Mouse (Mus musculus) embryonic facial prominence, embryonic 13.5 days (tissue): ENCODE results near the gene Ctns. TPM values are rescaled to one million over a fixed set of nuclear protein-coding genes. Genes with fewer than 3 reads are reported as not detected.

ENCODE experiments used
- ATAC-seq: fragments of 200-750 bp; cut with Nextera tagmentation; 2 replicates; pipeline ENCODE4 v1.8.0; 2017; ENCODE audit warnings: low read depth; ENCODE audit not compliant: insufficient number of reproducible peaks, insufficient read depth, low FRiP score, low TSS enrichment
- H3K27ac ChIP-seq: fragments of 300-500 bp; sonication (generic); 2 replicates; pipeline ENCODE4 v1.5.1; 2015; ENCODE audit warnings: moderate library complexity, mild to moderate bottlenecking, inconsistent platforms
- H3K27me3 ChIP-seq: fragments of 300-500 bp; sonication (generic); 2 replicates; pipeline ENCODE4 v1.6.1; 2015; ENCODE audit warnings: mild to moderate bottlenecking, inconsistent platforms
- H3K36me3 ChIP-seq: fragments of 300-500 bp; sonication (generic); 2 replicates; pipeline ENCODE4 v1.6.1; 2015; ENCODE audit warnings: mild to moderate bottlenecking, inconsistent platforms
- H3K4me1 ChIP-seq: fragments of 300-500 bp; sonication (generic); 2 replicates; pipeline ENCODE4 v1.6.1; 2015; ENCODE audit warnings: inconsistent platforms
- H3K4me2 ChIP-seq: fragments of 300-500 bp; sonication (generic); 2 replicates; pipeline ENCODE4 v1.6.1; 2015; ENCODE audit warnings: moderate library complexity, mild to moderate bottlenecking, inconsistent platforms
- H3K4me3 ChIP-seq: fragments of 300-500 bp; sonication (generic); 2 replicates; pipeline ENCODE4 v1.5.1; 2015; ENCODE audit warnings: mild to moderate bottlenecking, inconsistent platforms
- H3K9ac ChIP-seq: fragments of 300-500 bp; sonication (generic); 2 replicates; pipeline ENCODE4 v1.6.1; 2015; ENCODE audit warnings: mild to moderate bottlenecking, inconsistent platforms
- H3K9me3 ChIP-seq: fragments of 300-500 bp; sonication (generic); 2 replicates; pipeline ENCODE4 v1.6.1; 2016; ENCODE audit warnings: inconsistent platforms
- WGBS: fragments of 180-500 bp; shearing (Covaris S2); methylation state at CpG from one replicate; pipeline ENCODE4 v1.1.7; 2015; ENCODE audit warnings: mixed read lengths; 5-methylcytosine and 5-hydroxymethylcytosine counted together
- polyA plus RNA-seq: library from polyadenylated mRNA; unstranded; fragments of >200 nt; fragmentation: Nextera tagmentation; extraction: Ambion mirVana; gene quantifications from 2 replicates; pipeline ENCODE4 v1.2.1, GENCODE M21; 2015

Gene Ctns
- 23.5 and 23.6 TPM in 2 replicates for polyA plus RNA-seq

GRCm38 (mm10) chr11:73198603-73199229 is at the start of gene Ctns:
Gene Ctns, minus strand, starts transcription at chr11:73199042.
- no peaks in the 10 kb centered on the region for H3K9me3 ChIP-seq

GRCm38 (mm10) chr11:73242777-73243176 is 43.9 kb upstream of the Ctns start:
- no peak for ATAC-seq
- H3K9me3 ChIP-seq = no peaks in the 10 kb centered on the region

More at GRCm38 (mm10) chr11:73198603-73199229, at the start of gene Ctns:
- ATAC-seq = peak; percentile 93
- Histone ChIP-seq H3K4me2 (peak within 1 kb of the TSS; percentile 95), H3K27ac (no peak within 1 kb of the TSS), H3K27me3 (no peaks in the 10 kb centered on the region), H3K4me3 (peak within 1 kb of the TSS; percentile 73), H3K4me1 (peaks cover 20% of the 10 kb centered on the region), H3K9ac (peak within 1 kb of the TSS; percentile 82), H3K36me3 (peaks cover 12% of the 10 kb centered on the region)
- under 1% methylated on average over 22 of the region's 22 CpGs for WGBS

GRCm38 (mm10) chr11:73242199-73242598 is 43.4 kb upstream of the Ctns start:
- 89% methylated on average over 6 of the region's 6 CpGs for WGBS
- H3K27me3 ChIP-seq = no peaks in the 10 kb centered on the region
- no peak overlapping the region for H3K4me3 ChIP-seq
- ATAC-seq = no peak
- H3K9ac ChIP-seq = no peak overlapping the region
- no peaks in the 10 kb centered on the region for H3K36me3 ChIP-seq
- no peaks in the 10 kb centered on the region for H3K9me3 ChIP-seq
- H3K4me2 ChIP-seq = no peak overlapping the region
- H3K27ac ChIP-seq = no peak overlapping the region
- H3K4me1 ChIP-seq = no peaks in the 10 kb centered on the region

More at GRCm38 (mm10) chr11:73242777-73243176, 43.9 kb upstream of the Ctns start:
- 89% methylated on average over 4 of the region's 4 CpGs for WGBS
- no peak overlapping the region for H3K9ac ChIP-seq
- no peaks in the 10 kb centered on the region for H3K27me3 ChIP-seq
- H3K36me3 ChIP-seq = no peaks in the 10 kb centered on the region
- no peak overlapping the region for H3K27ac ChIP-seq
- H3K4me1 ChIP-seq = no peaks in the 10 kb centered on the region
- no peak overlapping the region for H3K4me3 ChIP-seq
- H3K4me2 ChIP-seq = no peak overlapping the region

- WGBS = 54% methylated on average over 3 of the region's 3 CpGs
- Histone ChIP-seq H3K27ac (no peak overlapping the region; the same call in 1 of the 2 replicates), H3K9me3 (no peaks in the 10 kb centered on the region), H3K4me1 (peaks cover 12% of the 10 kb centered on the region), H3K36me3 (no peaks in the 10 kb centered on the region), H3K4me3 (no peak overlapping the region), H3K4me2 (no peak overlapping the region), H3K9ac (no peak overlapping the region), H3K27me3 (no peaks in the 10 kb centered on the region)
- no peak for ATAC-seq
Measured at GRCm38 (mm10) chr11:73236731-73237130, 37.9 kb upstream of the Ctns start.

GRCm38 (mm10) chr11:73235990-73236701 is 37.3 kb upstream of the Ctns start:
- Histone ChIP-seq H3K27me3 (no peaks in the 10 kb centered on the region), H3K4me1 (peaks cover 12% of the 10 kb centered on the region), H3K9me3 (no peaks in the 10 kb centered on the region), H3K27ac (0 out of 2 replicates have a peak overlapping the region, but pooled peaks have one; percentile 34), H3K36me3 (no peaks in the 10 kb centered on the region), H3K9ac (no peak overlapping the region), H3K4me3 (no peak overlapping the region), H3K4me2 (no peak overlapping the region)
- ATAC-seq = no peak
- WGBS = 27% methylated on average over 5 of the region's 5 CpGs

GRCm38 (mm10) chr11:73233992-73234391 is 35.1 kb upstream of the Ctns start, which contains the start of gene Trpv1:
Gene Trpv1, plus strand, starts transcription at chr11:73234292.
- Histone ChIP-seq H3K4me3 (no peak within 1 kb of the TSS), H3K9me3 (0 out of 2 replicates have a peak, but pooled peaks cover 7% of the 10 kb centered on the region), H3K9ac (no peak within 1 kb of the TSS), H3K36me3 (no peaks in the 10 kb centered on the region), H3K27ac (no peak within 1 kb of the TSS), H3K27me3 (no peaks in the 10 kb centered on the region), H3K4me2 (no peak within 1 kb of the TSS), H3K4me1 (peaks cover 12% of the 10 kb centered on the region)
- WGBS = 81% methylated on average over 5 of the region's 5 CpGs
- no peak for ATAC-seq

- no peak for ATAC-seq
- Histone ChIP-seq H3K27ac (no peak overlapping the region), H3K27me3 (no peaks in the 10 kb centered on the region), H3K4me1 (peaks cover 12% of the 10 kb centered on the region), H3K9me3 (0 out of 2 replicates have a peak, but pooled peaks cover 7% of the 10 kb centered on the region), H3K4me2 (no peak overlapping the region), H3K36me3 (no peaks in the 10 kb centered on the region), H3K9ac (no peak overlapping the region), H3K4me3 (no peak overlapping the region)
- WGBS = 62% methylated on average over 2 of the region's 2 CpGs
Measured at GRCm38 (mm10) chr11:73232513-73232912, 33.7 kb upstream of the Ctns start.

GRCm38 (mm10) chr11:73230081-73230480 is 31.2 kb upstream of the Ctns start:
- H3K4me2 ChIP-seq = no peak overlapping the region
- no peaks in the 10 kb centered on the region for H3K36me3 ChIP-seq
- WGBS = 76% methylated on average over 5 of the region's 5 CpGs
- 0 out of 2 replicates have a peak, but pooled peaks cover 7% of the 10 kb centered on the region for H3K9me3 ChIP-seq
- no peak overlapping the region for H3K27ac ChIP-seq
- no peaks in the 10 kb centered on the region for H3K4me1 ChIP-seq
- no peak overlapping the region for H3K9ac ChIP-seq
- no peak for ATAC-seq
- H3K4me3 ChIP-seq = no peak overlapping the region
- no peaks in the 10 kb centered on the region for H3K27me3 ChIP-seq

GRCm38 (mm10) chr11:73228881-73229280 is 30.0 kb upstream of the Ctns start:
- Histone ChIP-seq H3K4me1 (no peaks in the 10 kb centered on the region), H3K36me3 (no peaks in the 10 kb centered on the region), H3K4me2 (no peak overlapping the region), H3K27me3 (no peaks in the 10 kb centered on the region), H3K4me3 (no peak overlapping the region), H3K27ac (no peak overlapping the region), H3K9me3 (0 out of 2 replicates have a peak, but pooled peaks cover 7% of the 10 kb centered on the region), H3K9ac (no peak overlapping the region)
- ATAC-seq = no peak
- 78% methylated on average over 5 of the region's 5 CpGs for WGBS

- Histone ChIP-seq H3K4me1 (no peaks in the 10 kb centered on the region), H3K27ac (no peak overlapping the region), H3K27me3 (no peaks in the 10 kb centered on the region), H3K4me3 (no peak overlapping the region), H3K9me3 (0 out of 2 replicates have a peak, but pooled peaks cover 7% of the 10 kb centered on the region), H3K4me2 (no peak overlapping the region), H3K36me3 (no peaks in the 10 kb centered on the region), H3K9ac (no peak overlapping the region)
- ATAC-seq = no peak
- WGBS = 87% methylated on average over 6 of the region's 6 CpGs
Measured at GRCm38 (mm10) chr11:73225856-73226255, 27.0 kb upstream of the Ctns start.

- no peak overlapping the region for H3K4me3 ChIP-seq
- H3K27me3 ChIP-seq = no peaks in the 10 kb centered on the region
- ATAC-seq = no peak
- H3K27ac ChIP-seq = no peak overlapping the region
- no peak overlapping the region for H3K4me2 ChIP-seq
- no peak overlapping the region for H3K9ac ChIP-seq
- H3K4me1 ChIP-seq = no peaks in the 10 kb centered on the region
- no peaks in the 10 kb centered on the region for H3K36me3 ChIP-seq
- WGBS = 71% methylated on average over 2 of the region's 2 CpGs
- 0 out of 2 replicates have a peak, but pooled peaks cover under 1% of the 10 kb centered on the region for H3K9me3 ChIP-seq
Measured at GRCm38 (mm10) chr11:73223966-73224365, 25.1 kb upstream of the Ctns start.

- Histone ChIP-seq H3K4me1 (no peaks in the 10 kb centered on the region), H3K9ac (no peak overlapping the region), H3K9me3 (no peaks in the 10 kb centered on the region), H3K4me2 (no peak overlapping the region), H3K27ac (no peak overlapping the region), H3K4me3 (no peak overlapping the region), H3K27me3 (no peaks in the 10 kb centered on the region), H3K36me3 (no peaks in the 10 kb centered on the region)
- 30% methylated on average over 5 of the region's 5 CpGs for WGBS
- no peak for ATAC-seq
Measured at GRCm38 (mm10) chr11:73222846-73223245, 24.0 kb upstream of the Ctns start.
